Mouse (Mus musculus): ENCODE measurements around the gene Magi1.

Magi1 gene

DNA sequence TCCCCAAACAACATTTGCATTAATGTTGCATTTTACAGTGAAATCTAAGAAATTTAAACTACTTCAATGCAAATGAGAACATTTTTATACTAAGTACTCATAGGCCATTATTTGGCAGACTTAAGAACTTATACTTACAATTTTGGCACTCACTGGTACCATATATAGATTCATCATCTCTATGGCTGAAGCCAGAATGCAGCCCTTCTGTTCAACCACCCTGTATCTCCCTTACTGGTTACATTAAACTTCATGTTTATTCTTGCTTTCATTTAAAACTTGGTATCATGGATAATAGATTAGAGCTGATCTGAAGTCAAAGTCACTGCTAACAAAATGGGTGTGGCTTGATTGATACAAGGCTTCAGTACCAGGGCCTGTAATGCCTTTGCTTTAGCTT, 171.9 kb downstream of the Magi1 start:
- no peak for DNase-seq (ENCODE audit: low spot score)

DNA sequence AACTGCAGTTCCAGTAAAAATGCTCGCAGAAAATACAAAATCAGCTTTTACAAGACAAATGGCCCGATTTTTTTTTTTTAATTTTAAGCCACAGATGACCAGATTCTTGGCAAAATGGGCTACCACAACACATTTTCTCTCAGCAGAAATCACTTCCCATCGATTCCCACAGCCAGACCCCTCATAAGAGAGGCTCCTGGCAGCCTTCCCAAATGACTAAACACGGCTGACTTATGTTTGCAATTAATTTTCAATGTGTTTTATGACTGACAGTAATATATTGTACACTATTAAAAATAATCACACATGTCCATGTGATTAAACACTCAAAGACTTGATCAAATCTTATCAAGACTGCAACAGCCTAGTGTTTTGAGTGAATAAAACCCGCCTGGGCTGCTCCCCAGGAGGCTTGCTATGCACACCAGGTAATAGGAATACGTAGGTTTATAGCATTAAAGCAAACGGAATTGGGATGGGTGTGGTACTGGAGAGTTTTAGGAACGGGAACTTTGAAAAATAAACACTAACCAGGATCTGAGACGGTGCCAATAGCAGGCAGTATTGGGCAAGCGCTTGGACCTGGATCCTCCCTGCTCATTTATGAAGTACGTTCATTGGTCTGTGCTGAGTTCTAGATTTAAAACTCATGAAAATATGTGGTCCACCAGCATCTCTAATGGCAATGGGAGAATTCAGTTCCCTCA, 176.2 kb downstream of the Magi1 start:
- DNase-seq (ENCODE audit: low spot score) = peak; percentile 24

DNA sequence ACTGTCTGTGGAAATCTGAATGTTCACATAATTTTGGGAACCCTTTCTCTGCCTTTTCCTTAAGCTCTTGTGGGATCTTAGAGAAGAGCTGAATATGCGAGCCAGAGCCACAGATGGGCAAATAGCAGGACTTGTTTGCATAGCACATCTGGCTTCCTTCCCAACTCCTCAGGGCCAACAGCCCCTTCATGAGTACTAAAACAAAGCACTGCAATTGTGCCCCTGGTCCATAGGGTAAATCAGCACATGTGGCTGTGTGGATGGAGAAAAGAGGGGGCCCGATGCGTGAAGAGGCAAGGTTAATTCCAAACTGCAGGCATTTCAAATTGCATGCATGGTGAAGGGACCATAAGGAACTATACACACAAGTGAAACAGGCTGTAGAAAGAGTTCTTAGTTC, 180.1 kb downstream of the Magi1 start:
- no peak for DNase-seq (ENCODE audit: low spot score)

DNA sequence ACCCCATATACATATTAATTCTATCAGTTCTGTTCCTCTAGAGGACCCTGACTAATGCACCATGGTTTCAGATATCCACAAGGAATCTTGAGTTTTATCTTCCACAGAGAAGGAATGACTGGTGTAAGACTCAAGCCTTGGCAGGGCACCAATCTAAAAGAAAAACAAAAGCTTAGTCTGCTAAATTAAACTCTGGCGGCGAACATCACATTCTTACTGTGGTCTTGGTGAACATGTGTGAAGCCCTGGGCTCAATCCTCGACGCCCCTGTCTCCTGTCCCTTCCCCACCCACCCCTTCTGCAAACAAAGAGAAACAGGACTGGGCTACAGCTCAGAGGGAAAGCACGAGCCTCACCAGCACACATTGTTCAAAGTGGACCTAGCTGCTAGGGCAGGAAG, 182.5 kb downstream of the Magi1 start:
- DNase-seq (ENCODE audit: low spot score) = no peak

DNA sequence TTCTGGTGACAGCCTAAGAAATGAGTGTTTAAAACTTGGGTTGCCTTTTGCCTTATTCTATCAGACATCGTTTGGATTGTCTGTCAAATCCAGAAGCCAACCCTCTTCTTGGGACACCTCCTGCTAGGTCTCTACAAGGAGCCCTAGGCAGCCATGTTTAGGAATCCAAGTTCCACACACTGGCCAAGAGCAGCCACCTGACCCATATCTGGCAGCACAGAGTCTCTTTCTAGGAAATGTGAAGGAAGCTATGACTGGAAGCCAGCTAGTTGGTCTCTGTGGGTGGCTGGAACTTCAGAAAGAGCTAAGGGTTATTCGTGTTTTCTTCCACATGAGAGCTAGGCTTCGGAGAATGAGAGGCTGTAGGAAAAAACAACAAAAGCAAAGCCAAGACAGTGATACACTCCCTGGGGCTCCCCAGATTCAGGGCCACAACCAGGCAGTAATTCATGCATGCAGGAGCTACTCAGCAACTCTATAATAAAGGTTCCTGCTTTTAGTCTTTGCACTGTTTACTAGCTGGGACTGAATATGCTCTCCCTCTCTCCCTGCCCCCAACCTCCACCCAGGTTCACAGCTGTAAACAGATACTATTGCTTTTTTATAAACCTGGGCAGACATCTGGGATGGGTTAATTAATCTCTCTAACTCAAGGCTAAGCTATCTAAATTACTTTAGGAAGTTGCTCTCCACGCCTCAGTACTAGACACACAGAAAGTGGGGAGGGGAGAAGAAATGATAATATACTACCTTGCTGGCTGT, 188.6 kb downstream of the Magi1 start:
- no peak for DNase-seq (ENCODE audit: low spot score)

DNA sequence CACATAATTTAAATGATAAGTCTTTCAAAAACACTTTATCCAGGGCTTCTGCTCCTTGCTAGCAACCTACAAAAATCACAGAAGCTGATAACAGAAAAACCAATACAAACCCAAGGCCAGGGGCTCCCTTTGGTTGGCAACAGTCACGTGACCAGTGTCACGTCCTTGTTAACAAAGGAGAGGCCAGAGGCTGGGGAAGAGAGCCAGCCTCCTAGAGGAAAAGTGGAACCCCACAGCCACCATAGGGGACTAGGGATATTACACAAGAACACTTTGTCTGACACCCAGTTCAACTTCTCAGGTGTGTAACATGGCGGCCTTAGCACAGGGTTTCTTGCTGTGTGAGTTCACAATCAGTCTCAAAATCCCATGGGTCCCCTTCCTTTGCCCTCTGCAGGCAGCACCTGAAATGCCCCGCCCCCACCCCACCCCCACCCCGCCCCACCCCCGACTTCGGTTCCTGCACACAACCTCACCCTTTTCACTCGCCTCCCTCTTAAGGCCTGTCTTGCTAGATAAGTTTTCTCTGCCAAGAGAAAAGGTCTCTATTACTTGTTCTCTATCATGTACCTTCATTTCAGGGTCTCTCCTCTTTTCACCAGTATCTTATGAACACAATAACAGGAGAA, 190.6 kb downstream of the Magi1 start:
- DNase-seq (ENCODE audit: low spot score) = no peak

DNA sequence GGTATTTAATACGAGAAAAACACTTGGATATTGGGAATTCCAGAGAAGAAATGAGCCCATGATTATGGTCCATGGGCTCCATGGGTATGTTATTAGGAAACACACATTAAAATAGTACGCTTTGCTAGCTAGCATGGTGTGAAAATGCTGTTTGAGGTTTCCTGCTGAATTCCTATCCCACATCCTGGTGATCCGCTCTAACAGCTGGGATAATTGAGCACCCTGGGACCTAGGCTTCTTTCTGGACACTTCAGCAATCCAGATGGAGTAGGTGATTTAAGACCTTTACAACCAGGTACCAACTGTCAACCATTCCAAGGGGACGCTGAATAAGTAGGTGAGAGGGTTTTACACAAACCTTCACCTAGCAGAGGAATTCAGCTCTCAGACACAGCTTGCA, 191.2 kb downstream of the Magi1 start:
- DNase-seq (ENCODE audit: low spot score) = no peak

DNA sequence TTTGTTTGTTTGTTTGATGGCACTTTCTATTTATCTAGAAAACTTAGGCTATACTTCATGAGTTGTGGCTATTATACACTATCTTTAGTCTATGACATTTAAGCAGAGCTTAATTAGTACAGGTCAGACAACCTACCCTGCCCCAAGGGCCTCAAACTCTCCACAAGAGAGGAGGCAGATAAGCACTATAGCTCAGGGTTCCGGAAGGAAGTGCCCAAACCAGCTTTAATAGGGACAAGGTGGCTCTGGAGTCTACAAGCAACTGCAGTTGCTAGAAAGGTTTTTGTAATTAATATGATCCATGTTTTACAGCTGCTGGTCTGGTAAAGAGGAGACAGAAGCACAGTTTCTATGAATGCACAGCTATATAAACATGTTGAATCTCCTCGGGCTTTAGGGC, 196.9 kb downstream of the Magi1 start:
- DNase-seq (ENCODE audit: low spot score) = no peak

DNA sequence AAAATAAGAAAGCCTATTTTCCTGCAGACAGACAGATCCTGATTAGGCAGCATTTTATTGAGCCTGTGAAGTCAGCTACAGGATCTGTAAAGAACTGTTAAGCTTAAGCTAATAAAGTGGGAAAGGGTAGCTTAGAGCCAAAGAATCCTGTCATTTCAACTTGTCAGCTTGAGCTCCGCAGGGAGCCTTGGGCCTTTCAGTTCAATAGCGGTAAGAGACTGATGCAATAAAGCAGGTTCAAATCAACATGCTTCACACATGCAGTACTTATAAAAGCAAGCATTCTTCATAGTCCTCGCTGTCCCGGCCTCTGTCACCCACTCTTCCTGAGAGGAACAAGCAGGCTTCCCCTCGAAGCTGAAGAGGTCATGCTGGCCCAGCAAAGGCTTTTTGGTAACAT, 199.0 kb downstream of the Magi1 start:
- DNase-seq (ENCODE audit: low spot score) = no peak

DNA sequence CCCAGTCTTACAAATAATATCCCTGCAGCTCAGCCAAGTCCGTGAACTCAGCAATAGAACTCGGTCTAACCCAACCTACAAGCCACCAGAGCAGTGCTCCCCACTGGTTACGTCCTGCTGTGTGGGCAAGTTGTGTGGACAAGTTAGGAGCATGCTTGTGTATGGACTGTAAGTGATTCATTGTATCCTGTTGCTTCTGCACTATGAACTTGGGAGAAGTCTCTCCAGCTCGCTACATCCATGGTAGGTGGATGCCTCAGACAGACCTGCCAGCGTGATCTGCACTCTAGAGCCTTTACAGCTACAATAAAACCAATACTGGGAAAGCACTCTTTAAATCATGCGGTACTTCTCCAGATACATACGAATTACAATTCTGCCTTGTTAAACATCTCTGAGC, 200.3 kb downstream of the Magi1 start:
- no peak for DNase-seq (ENCODE audit: low spot score)

DNA sequence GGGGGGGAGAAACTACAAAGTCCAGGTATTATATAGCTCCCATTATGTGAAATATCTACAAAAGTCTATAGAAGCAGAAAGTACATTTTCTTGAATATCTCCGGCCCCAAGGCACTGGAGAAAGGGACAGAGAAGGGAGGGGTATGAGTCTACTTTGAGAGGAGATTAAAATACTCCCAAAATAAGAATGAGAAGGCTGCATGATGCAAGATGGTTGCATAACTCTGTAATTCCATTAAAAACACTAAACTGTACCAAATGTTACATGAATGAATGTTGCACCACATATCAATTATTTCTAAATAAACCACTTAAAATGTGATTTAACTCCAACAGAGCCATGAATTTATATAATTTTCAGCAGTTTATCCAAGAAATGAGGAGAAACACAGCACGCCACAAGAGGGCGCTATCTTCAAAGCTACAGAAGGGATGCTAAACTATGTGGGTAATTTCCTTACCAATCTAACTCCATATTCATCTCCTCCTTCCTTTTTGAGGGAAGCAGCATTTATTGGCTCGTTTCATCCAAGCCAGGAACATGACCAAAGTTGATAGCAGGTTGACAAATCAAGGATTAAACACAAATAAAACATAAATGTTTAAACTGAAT, 202.7 kb downstream of the Magi1 start:
- peak; percentile 74 for DNase-seq (ENCODE audit: low spot score)

DNA sequence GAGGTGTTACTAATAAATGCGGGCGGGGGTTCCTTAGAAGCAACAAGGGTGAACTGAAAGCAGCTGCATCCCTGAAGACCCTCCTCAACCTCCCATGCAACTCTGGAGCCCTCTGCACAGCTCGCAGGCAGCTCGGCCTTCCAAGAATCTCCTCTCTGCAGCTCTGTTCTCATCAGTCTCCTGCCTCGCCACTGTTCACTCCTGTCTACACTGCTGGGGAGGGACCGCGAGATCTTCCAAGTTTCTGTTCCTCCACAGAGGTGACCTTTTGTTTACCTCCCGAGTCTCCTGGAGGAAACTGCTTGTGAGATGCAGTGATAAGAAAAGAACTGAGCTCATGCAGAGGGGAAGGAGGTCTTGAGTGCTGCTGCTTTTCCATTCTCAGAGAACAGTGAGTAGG, 204.8 kb downstream of the Magi1 start:
- DNase-seq (ENCODE audit: low spot score) = no peak

DNA sequence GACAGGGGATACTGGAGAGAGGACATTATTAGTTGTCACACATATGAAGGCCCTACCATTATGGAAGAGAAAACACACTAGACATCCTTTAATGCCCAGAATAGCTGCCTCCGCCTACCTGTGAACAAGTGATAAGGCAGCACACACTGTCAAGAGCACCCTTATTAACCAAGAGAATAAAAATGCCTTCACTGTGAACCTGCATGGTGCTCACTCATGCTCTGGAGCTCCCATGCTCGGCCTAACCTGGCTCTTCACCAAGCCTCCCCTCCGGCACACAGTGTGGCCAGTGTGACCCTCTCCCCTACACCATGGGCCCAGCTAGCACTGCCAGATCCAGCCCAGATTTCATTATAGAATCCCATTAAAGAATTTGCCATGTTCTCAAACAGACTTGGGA, 206.7 kb downstream of the Magi1 start:
- DNase-seq (ENCODE audit: low spot score) = no peak

DNA sequence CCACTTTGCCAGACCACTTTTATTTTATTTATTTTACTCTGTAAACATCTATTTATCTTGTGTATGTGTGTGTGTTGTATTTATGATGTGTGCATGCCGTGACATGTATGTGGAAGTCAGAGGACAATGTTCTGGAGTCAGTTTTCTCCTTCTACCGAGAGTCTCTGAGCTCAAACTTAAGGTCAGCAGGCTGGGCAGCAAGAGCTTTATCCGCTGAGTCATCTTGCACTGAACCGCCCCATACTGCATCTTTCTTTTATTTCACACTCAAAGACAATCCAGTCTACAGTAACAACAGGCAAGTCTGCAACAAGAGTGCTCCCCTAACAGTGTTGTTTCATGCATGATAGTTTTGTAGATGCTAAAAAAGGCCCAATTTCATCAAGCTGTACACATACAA, 207.7 kb downstream of the Magi1 start:
- no peak for DNase-seq (ENCODE audit: low spot score)

DNA sequence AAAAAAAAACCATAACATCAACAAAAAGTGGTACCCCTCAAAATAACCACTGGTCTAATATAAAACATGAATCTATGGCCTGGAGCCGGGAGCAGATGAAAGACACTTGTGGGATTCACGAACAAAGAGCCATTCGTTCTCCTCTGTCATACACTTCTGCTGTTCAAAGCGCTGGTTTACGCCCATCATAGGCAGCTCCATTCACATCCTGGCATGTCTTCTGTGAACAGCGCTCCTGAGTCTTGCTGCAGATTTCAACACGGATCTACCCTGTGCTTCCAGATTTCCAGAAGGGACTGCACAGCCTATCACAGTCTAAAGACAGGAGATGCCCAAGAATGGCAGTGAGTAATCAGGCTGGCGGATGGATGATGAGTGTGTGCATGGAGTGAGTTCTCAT, 208.5 kb downstream of the Magi1 start:
- peak; percentile 69 for DNase-seq (ENCODE audit: low spot score)

DNA sequence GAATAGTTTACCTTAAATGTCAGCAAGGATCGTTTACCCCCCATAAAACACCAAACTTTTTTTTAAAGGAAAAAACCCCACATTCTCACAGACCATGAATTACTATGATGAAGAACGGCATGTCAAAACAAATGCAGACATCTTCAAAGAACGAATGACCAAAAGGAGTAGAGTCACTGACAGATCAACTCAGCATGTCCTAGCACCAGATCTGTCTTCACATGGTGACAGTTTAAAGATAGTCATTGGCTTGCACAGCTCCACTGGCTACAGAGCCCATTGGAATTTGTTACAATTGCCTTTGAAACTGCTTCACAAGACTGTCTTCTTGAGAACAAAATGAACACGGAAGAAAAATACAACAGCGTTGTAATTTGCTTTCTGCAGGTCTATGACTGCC, 212.0 kb downstream of the Magi1 start:
- no peak for DNase-seq (ENCODE audit: low spot score)

DNA sequence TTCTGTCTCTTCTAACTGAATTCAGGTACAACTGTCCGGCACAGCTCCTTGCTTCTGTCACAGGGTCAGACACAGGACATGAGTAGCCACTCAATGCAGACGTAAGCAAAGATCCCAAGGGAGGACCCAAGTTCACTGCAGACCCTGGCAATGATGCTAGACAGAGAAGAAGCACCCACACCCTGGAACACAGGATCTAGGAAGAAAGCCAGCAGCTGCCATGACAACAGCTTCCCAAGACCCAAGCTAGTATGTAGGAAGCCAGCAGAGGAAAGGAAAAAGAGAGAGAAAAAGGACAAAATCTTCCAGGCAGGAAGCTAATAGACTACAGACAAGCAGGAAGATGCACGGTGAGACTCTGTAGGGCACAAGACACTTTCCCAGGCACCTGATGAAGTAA, 213.0 kb downstream of the Magi1 start:
- no peak for DNase-seq (ENCODE audit: low spot score)

DNA sequence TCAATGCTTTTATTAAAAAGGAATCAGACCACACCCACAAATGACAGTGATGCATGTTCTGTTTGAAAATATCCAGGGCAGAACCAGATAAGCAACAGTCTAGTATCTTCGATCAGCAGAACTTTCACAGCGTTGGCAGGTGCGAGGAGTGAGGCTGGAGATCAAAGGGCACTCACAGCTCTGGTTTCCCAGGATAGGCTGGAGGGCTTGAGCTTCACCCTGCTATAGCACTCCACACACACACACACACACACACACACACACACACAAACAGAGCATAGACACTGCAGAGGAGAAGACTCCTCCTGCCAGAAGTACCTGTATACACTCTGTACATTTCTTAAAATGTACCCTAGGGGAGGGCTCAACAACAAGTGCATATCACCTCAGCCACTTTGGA, 214.3 kb downstream of the Magi1 start:
- DNase-seq (ENCODE audit: low spot score) = no peak

DNA sequence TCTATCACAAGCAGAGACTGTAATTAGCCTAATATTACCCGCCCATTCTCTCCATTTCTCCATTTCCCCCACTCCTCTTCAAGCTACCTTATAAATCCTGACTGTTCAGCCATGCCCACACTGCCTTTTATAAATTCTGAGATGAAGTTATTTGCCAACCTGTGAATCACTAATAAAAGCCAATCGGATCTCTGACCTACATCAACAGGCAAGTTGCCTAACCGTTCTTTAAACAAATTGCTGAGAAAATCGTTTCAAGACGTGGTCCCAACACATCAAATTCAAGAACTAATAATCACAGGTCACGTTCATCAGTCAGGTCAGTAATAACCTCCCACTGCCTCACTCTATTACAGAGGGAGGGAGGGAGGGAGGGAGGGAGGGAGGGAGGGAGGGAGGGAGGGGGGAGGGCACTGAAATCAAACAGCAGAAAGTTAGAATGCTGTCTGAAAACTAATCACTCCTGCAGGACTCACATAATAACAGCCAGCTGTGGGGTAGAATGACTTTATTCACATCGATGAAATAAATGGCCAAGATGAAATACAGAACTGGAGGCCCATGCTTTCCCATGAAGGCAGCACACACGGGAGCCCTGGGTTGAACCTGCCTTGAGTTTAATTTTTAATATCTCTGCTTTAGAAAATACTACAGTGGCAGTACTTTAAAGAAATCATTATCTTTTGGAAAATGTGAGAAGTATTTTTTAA, 215.8 kb downstream of the Magi1 start:
- DNase-seq (ENCODE audit: low spot score) = no peak

DNA sequence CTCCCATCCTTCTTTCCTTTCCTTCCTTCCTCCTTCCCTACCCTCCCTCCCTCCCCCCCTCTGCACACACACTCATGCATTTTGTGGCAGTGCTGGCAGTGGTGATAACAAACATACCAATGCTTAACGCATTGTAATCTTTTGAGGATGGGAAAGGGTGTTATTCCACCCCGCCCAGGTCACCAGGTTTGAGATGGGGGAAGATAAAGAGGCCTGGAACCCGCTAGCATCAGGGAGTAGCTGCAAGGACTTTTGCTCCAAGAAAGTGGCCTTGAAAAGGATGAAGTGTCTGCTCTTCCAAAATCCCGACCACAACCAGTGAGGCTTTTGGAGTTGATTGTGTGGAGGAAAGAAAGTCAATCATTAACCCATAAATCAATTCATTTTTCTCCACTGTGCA, 218.9 kb downstream of the Magi1 start:
- DNase-seq (ENCODE audit: low spot score) = no peak

DNA sequence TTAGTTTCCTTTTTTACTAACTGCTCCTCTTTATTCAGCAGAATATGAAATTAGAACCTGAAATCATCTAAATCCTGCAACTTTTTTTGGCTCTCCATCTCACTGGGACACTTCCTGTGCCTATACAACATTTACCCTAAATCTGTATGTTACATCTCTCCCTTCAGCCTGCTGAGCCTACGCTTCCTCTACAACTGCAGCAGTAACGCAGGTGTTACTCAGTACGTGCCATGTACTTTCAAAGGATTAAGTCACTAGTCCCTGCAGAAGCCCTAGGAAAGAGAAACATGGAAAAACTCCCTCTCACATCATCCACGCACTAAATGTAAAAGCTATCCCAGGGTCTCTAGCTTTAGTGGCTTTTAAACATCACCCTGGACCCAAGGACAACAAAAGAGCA, 220.2 kb downstream of the Magi1 start:
- DNase-seq (ENCODE audit: low spot score) = no peak

DNA sequence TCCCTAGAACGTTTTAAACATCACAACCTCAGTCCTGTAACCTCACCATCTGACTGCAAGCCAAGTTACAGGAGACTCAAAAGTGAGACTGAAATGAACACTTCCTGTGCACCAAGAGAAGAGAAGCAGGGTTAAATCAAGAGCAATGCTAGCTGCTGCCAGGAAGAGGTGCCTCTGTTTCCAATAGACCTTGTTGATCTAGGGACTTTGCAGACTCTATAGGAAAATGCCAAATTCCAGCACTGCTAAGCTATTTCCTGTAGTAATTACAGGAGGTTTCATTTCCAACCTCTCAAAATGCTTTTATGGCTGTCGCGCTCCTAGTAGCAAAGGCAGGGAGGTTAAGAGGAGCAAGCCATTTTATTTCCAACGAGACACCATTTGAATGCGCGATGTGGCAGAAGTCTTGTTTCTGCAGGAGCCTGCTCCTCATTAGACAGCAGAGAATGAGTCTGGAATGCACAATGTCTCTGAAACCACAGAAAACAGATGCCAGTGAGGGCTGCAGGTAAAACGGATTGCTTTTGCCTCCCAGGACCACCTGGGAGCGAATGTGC, 222.2 kb downstream of the Magi1 start:
- no peak for DNase-seq (ENCODE audit: low spot score)
